In the genomic region with DNA sequence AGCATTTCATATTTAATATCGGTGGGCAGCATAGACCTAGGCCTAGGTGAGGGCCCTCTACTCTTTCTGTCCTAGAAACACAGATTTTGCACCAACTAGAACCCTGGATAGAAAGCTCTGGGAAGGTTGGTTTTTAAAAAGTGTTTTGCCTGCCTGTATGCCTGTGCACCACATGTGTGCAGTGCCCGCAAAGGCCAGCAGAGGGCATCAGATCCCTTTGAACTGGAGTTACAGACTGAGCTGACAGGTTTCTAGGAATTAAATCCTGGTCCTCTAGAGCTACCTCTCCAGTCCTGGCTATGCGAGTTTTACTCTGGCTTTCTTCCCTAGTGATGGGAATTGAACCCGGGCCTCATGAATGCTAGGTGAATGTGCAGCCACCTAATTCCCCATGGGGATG, we compare ENCODE assay signal across 9 mouse cellular contexts. TPM values are rescaled to one million over a fixed set of nuclear protein-coding genes. Genes with fewer than 3 reads are reported as not detected.
DNase-seq lines count a peak whose midpoint lies in the region; ATAC-seq and TF ChIP-seq lines count a peak whose summit lies in the region.
"Had no signal": no experiment of that assay in that cellular context is flagged by ENCODE, and none has a peak within 500 bp of the region (broad histone marks: within the 10 kb centered on the region; RNA-seq: fewer than 3 reads in every experiment).

No protein-coding gene starts in this region.

- TF ChIP-seq POLR2A in liver, adult 2 months (IDR thresholded peaks at IDR 0.05; ENCODE audit: extremely low read depth, insufficient read depth, low read length): no peak
- no peak for TF ChIP-seq POLR2A in brain, embryonic 14.5 days (IDR thresholded peaks at IDR 0.05; ENCODE audit: borderline replicate concordance, extremely low read depth, insufficient read depth, insufficient read length, poor library complexity, severe bottlenecking)

- H3K36me3 ChIP-seq in liver, adult 2 months (ENCODE audit: control insufficient read depth, insufficient read depth, low read length): no peaks in the 10 kb centered on the region
- peaks cover 15% of the 10 kb centered on the region for H3K36me3 ChIP-seq in liver, embryonic 11.5 days (ENCODE audit: control insufficient read depth, insufficient read depth, low read length)

- no peaks in the 10 kb centered on the region for H3K79me2 ChIP-seq in liver, adult 2 months (ENCODE audit: control insufficient read depth, insufficient read depth, low read length)

- H3K4me1 ChIP-seq in liver, adult 2 months (ENCODE audit: control insufficient read depth, insufficient read depth, low read length): peaks cover 3% of the 10 kb centered on the region
- no peaks in the 10 kb centered on the region for H3K4me1 ChIP-seq in liver, embryonic 11.5 days (replicated peaks; ENCODE audit: control insufficient read depth, insufficient read depth, low read length)
- H3K4me1 ChIP-seq: limb, embryonic 12.5 days had no signal

- H3K4me3 ChIP-seq in liver, adult 2 months (ENCODE audit: insufficient read depth, low read depth, low read length): no peak overlapping the region
- no peak overlapping the region for H3K4me3 ChIP-seq in liver, embryonic 11.5 days (ENCODE audit: low read depth, low read length)
- H3K4me3 ChIP-seq: limb, embryonic 12.5 days had no signal

- WGBS in liver, adult 2 months: 91% methylated on average over 4 of the region's 4 CpGs
- 72% methylated on average over 4 of the region's 4 CpGs for WGBS in liver, embryonic 11.5 days

- no peak overlapping the region for H3K27ac ChIP-seq in liver, adult 2 months (replicated peaks; ENCODE audit: insufficient read depth, low read depth, low read length)
- no peak overlapping the region for H3K27ac ChIP-seq in liver, embryonic 11.5 days (ENCODE audit: low read depth, low read length)
- H3K27ac ChIP-seq: limb, embryonic 12.5 days had no signal

- ATAC-seq in liver, embryonic 11.5 days (replicated peaks; ENCODE audit: low FRiP score): no peak

- 0 out of 2 replicates have a peak, but pooled peaks cover 2% of the 10 kb centered on the region for H3K9me3 ChIP-seq in liver, embryonic 11.5 days (ENCODE audit: control insufficient read depth, low read length)

- H3K27me3 ChIP-seq in liver, adult 2 months (ENCODE audit: control insufficient read depth, insufficient read depth, low read length): no peaks in the 10 kb centered on the region
- no peaks in the 10 kb centered on the region for H3K27me3 ChIP-seq in liver, embryonic 11.5 days (replicated peaks; ENCODE audit: control insufficient read depth, insufficient read depth, low read length)
- H3K27me3 ChIP-seq: limb, embryonic 12.5 days had no signal

- no peak overlapping the region for H3K9ac ChIP-seq in liver, adult 2 months (ENCODE audit: low read depth, low read length)
- H3K9ac ChIP-seq in liver, embryonic 11.5 days (ENCODE audit: low read depth, low read length): no peak overlapping the region
- H3K9ac ChIP-seq: limb, embryonic 12.5 days had no signal

- H3K4me2 ChIP-seq in liver, embryonic 11.5 days: no peak overlapping the region
- H3K4me2 ChIP-seq: limb, embryonic 12.5 days had no signal

- peak; percentile 65 for DNase-seq in embryo, embryonic 10 days (ENCODE audit: low spot score)
- no peak for DNase-seq in embryo, embryonic 9.5 days (ENCODE audit: extremely low spot score)
- no peak for DNase-seq in liver, adult 2 months (ENCODE audit: extremely low read depth, low read depth, low spot score)
- no peak for DNase-seq in liver, embryonic 11.5 days (ENCODE audit: low spot score)
- no peak for DNase-seq in brain, embryonic 14.5 days (ENCODE audit: low read depth)
- DNase-seq in lung, postnatal 36 days: peak; percentile 61
- DNase-seq in gastrocnemius, postnatal 4 days (ENCODE audit: low spot score in 2 of 2): no peak
- no peak for DNase-seq in heart, adult 8-10 months (ENCODE audit: low spot score)

- peak; percentile 52 for TF ChIP-seq CTCF in liver, adult 2 months (IDR thresholded peaks at IDR 0.05; ENCODE audit: low read depth, low read length)
- peak; percentile 60 for TF ChIP-seq CTCF in brain, embryonic 14.5 days (IDR thresholded peaks at IDR 0.05; ENCODE audit: borderline replicate concordance, extremely low read depth, insufficient read depth, insufficient read length)

RNA-seq across cellular contexts. Expression of a gene that starts 30.1 kb away (rescaled TPM):
- 19.8 and 22.4 TPM in 2 replicates for total RNA-seq in liver, adult 2 months (2014; rRNA removed)
- 19.3 and 23.2 TPM in 2 replicates for polyA plus RNA-seq in liver, adult 2 months (2012; rRNA removed)
- 9.1 and 9.3 TPM in 2 replicates for polyA plus RNA-seq in liver, embryonic 11.5 days (2014; fragmentation: Nextera tagmentation; extraction: Ambion mirVana)
- polyA plus RNA-seq in brain, embryonic 14.5 days (2012; rRNA removed): 5.4 and 7.9 TPM in 2 replicates
- 10 to 100 TPM; 18.9 to 22.9 TPM for total RNA-seq in gastrocnemius, postnatal 4 days (2021)
- total RNA-seq in heart, adult 8-10 months (2022): 10 to 100 TPM; 21.1 to 29.9 (median 25.6) TPM

RNA-seq across cellular contexts. Expression of a gene that starts 38.8 kb away (rescaled TPM):
- 0.67 and 0.74 TPM in 2 replicates for total RNA-seq in liver, adult 2 months (2014; rRNA removed)
- polyA plus RNA-seq in liver, adult 2 months (2012; rRNA removed): 0.21 and 0.40 TPM in 2 replicates
- polyA plus RNA-seq in liver, embryonic 11.5 days (2014; fragmentation: Nextera tagmentation; extraction: Ambion mirVana): 43.8 and 44.0 TPM in 2 replicates
- 140 and 186 TPM in 2 replicates for polyA plus RNA-seq in brain, embryonic 14.5 days (2012; rRNA removed)
- 10 to 100 TPM; 14.3 to 14.6 TPM for total RNA-seq in gastrocnemius, postnatal 4 days (2021)
- 1 to 10 TPM; 3.7 to 5.2 (median 4.6) TPM for total RNA-seq in heart, adult 8-10 months (2022)

RNA-seq across cellular contexts. Expression of a gene that starts 49.8 kb away (rescaled TPM):
- 26.8 and 31.3 TPM in 2 replicates for total RNA-seq in liver, adult 2 months (2014; rRNA removed)
- 111 and 123 TPM in 2 replicates for polyA plus RNA-seq in liver, adult 2 months (2012; rRNA removed)
- 39.0 and 47.4 TPM in 2 replicates for polyA plus RNA-seq in liver, embryonic 11.5 days (2014; fragmentation: Nextera tagmentation; extraction: Ambion mirVana)
- polyA plus RNA-seq in brain, embryonic 14.5 days (2012; rRNA removed): 42.7 and 49.4 TPM in 2 replicates
- total RNA-seq in gastrocnemius, postnatal 4 days (2021): 10 to 100 TPM; 23.0 to 24.4 TPM
- total RNA-seq in heart, adult 8-10 months (2022): 10 to 100 TPM; 21.8 to 24.1 (median 23.6) TPM

Comparison
In these comparisons a context has a peak if more than half of its experiments do, and no peak if none do; other contexts are left out.
1. DNase-seq: peak in embryo, embryonic 10 days (single experiment) and lung, postnatal 36 days (single experiment); none in embryo, embryonic 9.5 days (single experiment), liver, adult 2 months (single experiment), liver, embryonic 11.5 days (single experiment), brain, embryonic 14.5 days (single experiment), gastrocnemius, postnatal 4 days (0 of 2) and heart, adult 8-10 months (single experiment).